Mouse (Mus musculus) Muller cell, postnatal 12 days (primary cell): ENCODE measurements around the gene Top3a.
A peak's percentile ranks its signal among the peaks of the same experiment; 100 is the strongest.

Experiments
- DNase-seq: peaks from one replicate; pipeline ENCODE4 v3.0.0-alpha.2; 2015; ENCODE audit errors: inconsistent ontology term

Top3a gene

DNA sequence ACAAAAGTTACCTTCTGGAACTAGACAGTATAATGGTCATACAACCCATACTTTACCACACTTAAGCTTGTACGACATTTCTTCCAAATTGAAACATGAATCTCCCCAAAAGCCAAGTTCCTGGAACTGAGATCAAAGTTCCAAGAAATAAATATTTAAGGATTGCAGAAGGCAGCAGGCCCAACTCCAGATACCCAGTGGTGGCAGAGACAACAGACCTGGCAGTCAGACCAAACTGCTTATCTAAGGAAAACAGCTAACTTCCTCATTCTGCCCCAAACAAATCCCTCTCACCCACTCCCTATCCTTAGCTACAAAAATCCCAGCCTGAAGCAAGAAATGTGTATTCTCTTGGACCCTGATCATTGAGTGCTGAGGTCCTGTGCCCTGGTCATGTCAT is 2.3 kb downstream of the Top3a start:
- no peak for DNase-seq

GRCm38 (mm10) chr11:60774158-60774689 is 2.9 kb downstream of the Top3a start:
- DNase-seq: no peak

DNA sequence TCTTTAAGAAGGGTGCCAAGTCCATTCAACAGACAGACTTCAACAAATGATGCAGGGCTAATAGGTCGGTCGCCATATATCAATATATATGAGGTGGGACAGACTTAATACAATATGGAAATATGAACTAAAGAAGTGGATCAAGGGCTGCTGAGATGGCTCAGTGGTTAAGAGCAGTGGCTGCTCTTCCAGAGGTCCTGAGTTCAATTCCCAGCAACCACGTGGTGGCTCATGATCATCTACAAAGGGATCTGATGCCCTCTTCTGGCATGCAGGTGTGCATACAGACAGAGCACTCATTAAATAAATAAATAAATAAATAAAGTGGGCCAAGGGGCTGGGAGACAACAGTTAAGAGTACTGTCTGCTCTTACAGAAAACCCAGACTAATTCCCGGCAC is 5.0 kb downstream of the Top3a start:
- no peak for DNase-seq

DNA sequence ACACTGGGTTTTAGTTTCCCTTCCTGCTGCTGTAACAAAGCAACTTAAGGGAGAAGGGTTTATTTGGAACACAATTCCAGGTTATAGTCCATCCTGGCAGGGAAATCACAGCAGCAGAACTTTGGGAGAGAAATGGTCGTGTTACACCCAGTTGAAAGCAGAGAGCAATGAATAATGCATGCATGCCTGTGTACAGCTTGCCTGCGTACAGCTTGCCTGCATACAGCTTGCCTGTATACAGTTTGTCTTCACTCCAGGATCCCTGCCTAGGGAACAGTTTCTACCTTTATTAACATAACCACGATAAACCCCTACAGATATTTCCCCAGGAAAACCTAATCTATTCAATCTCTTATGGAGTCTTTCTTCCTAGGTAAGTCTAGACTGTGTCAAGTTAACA is 6.4 kb downstream of the Top3a start:
- DNase-seq: no peak

- no peak for DNase-seq
Measured at GRCm38 (mm10) chr11:60769322-60769721, 7.8 kb downstream of the Top3a start.

- DNase-seq: no peak
Measured at GRCm38 (mm10) chr11:60766969-60767368, 10.2 kb downstream of the Top3a start.

DNA sequence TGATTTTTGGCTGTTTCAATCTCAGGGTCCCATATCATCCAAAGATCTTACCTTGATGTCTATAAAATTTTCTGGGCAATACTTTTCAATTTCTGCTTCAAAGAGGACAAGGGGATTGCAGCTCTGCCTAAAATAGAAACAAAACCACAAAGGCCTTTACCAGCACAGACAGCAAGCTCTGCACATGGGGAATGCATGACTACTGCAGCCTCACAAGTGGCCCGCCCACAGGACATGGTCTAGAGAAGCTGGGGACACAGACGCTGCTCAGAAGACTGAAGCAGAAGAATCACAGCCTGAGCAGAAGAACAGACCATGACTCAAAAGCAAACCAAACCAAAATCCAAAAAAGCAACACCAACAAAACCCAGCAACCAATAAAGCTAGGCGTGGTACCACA is 15.5 kb downstream of the Top3a start:
- peak; percentile 51 for DNase-seq

DNA sequence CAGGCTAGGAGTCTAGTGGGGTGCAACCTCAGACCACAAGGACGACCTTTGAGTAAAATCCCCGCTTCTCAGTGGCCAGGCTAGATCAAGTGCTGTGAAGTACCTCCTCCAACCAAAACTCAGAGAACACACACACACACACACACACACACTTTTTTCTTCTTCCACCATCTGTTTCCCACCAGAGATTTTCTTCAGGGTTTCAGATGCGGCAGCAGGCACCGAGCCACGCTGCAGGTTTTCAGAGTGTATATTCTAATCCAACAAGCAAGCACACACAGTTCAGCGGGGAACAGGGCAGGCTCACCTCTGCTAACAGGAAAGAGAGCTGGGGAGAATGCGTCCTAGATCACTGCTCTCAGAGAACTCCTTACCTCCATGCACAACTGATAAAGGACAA is 21.6 kb downstream of the Top3a start:
- no peak for DNase-seq

DNA sequence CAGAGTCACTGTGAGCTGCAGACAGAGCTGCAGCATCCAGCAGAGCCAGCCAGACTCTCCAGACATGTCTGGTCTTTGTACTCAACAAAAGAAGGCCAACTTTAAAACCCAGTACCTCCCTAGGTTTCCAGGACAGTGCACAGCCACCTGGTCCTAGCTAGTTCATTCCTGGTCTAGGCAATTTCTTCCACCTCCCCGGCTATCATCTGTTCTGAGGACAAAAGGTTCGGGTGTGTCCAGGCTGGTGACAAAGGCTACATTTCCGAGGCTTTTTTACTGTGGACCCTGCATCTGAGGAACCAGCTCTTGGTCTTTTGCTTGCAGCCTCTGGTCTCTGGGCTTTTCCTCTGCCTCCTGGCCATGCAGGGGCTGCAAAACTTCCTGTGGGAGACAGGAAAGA is 36.8 kb downstream of the Top3a start:
- DNase-seq: no peak

GRCm38 (mm10) chr11:60737450-60737849 is 39.7 kb downstream of the Top3a start:
- DNase-seq: no peak

GRCm38 (mm10) chr11:60736491-60736890 is 40.7 kb downstream of the Top3a start:
- DNase-seq: no peak

DNA sequence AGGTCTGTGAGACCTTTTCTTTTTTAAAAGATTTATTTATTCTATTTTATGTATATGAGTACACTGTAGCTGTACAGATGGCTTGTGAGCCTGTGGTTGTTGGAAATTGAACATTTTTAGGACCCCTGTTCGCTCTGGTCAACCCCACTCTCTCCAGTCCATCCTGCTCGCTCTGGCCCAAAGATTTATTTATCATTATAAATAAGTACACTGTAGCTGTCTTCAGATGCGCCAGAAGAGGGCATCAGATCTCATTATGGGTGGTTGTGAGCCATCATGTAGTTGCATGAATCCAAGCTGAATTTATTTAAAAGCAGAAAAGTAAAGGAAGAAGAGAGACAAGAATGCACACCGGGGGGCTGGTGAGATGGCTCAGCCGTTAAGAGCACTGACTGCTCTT is 42.0 kb downstream of the Top3a start:
- no peak for DNase-seq

- peak; percentile 7 for DNase-seq
Measured at GRCm38 (mm10) chr11:60734206-60734605, 43.0 kb downstream of the Top3a start.

DNA sequence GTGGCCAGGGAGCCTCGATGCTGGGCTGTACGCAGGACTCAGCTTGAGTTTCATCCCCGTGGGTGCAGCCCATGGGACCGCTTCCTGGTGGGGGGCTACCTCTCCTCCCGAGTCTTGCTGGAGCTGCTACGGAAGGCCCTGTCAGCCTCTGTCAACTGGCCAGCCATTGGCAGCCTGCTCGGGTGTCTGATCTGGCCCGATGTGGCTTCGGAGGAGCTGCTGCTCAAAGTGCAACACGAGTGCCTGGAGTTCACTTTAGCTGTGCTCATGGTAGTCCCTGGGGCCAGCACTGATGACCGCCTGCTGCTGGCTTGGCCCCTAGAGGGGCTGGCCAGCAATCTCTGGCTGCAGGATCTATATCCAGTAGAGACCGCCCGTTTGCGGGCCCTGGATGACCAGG is 45.9 kb downstream of the Top3a start:
- no peak for DNase-seq

GRCm38 (mm10) chr11:60730169-60730568 is 47.0 kb downstream of the Top3a start:
- no peak for DNase-seq

GRCm38 (mm10) chr11:60729217-60729641 is 47.9 kb downstream of the Top3a start:
- DNase-seq: no peak

- DNase-seq: peak; percentile 96
Measured at GRCm38 (mm10) chr11:60728260-60728761, 48.9 kb downstream of the Top3a start, which contains the start of gene Mief2. TSS of gene Mief2 (plus strand) at chr11:60728398.

GRCm38 (mm10) chr11:60727392-60728140 is 49.6 kb downstream of the Top3a start:
- DNase-seq: no peak

DNA sequence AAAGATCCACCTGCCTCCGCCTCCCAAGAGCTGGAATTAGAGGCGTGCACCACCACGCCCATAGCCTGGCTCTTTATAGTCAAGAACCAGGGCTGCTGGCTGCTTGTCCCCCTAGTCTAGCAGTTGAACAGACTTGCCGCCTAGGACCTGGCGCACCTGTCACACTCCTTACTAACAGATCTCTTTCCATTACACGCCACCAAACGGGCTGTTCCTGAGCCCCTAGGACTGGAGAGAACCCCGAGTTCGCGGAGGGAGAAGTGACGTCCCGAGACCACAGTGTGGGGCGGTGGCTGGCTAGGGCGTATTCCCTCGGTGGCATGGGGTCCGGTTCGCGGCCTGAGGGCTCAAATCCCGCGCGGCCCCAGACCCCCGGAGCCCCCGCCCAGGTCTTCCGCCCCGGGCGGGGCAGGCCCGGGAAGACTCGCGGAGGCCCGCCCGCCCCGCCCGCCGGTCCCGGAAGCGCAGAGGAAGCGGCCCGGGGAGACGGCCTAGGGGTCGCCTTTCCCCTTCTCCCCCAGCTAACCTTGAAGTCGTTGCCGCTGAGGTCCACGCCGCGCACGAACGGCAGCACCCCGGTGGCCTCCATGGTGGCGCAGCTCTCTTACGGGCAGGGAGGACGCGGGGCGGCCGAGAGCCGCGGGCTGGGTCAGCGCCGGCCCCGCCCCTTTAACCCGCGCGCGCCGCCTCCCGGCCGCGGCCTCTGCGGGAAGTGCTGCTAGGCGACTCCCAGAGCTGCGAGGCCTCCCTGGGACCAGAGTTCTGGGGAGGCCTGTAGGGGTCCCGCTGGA is 50.4 kb downstream of the Top3a start, which contains the start of gene Flii:
Gene Flii (minus strand): TSS at position 663 of the 791 bp plus-strand sequence.
- DNase-seq: peak; percentile 91

DNA sequence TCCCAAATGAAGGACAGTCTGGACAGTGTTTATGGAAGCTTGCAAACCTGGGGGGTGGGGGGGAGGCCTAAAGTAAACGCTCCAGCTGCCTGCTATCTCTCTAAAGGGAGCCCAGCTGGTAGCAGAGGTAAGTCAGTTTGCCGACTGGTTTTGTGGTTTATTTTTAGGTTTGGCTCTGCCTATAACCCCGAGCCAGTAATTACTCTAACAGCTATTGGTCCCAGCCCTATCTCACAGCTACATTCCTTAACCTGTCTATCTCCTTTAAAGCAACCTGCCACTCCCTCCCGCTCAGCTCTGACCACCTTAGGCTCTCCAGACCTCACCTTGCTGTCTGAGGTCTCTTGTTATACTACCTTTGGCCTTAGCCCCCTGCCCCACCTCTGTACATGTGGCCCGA is 57.9 kb downstream of the Top3a start:
- no peak for DNase-seq

- DNase-seq: no peak
Measured at GRCm38 (mm10) chr11:60715833-60716232, 61.3 kb downstream of the Top3a start.

DNA sequence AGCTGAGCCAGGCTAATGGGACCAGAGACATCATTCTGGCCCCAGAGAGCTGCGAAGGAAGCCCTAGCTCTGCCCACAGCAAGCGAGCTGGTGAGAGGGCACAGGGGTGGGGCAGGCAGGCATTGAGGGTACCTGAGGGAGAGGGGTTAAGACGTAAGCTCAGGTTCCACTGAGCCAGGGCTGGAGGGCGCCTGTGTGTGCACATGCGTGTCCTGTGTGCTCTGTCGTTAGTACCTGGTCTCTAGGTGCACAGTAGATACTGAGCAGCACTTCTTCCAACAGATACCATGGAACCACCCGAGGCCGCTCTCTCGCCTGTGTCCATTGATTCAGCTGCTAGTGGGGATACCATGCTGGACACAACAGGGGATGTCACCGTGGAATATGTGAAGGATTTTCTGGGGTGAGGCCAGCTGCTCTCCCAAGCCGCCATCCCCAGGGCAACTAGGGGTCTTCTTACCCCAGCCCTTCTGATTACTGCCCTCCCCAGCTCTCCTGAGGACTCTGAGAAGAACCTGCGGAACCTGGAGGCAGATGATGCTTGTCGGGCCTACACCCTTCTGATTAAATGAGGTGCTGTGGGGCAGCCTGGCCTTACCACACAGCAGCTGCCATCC is 64.4 kb downstream of the Top3a start:
- DNase-seq: no peak
